Mouse (Mus musculus): ENCODE data around the gene Clk3. TPM values are rescaled to one million over a fixed set of nuclear protein-coding genes. Genes with fewer than 3 reads are reported as not detected.

Clk3 gene
- polyA plus RNA-seq, 1 experiment from 2014 or later, result 90.0 TPM

DNA sequence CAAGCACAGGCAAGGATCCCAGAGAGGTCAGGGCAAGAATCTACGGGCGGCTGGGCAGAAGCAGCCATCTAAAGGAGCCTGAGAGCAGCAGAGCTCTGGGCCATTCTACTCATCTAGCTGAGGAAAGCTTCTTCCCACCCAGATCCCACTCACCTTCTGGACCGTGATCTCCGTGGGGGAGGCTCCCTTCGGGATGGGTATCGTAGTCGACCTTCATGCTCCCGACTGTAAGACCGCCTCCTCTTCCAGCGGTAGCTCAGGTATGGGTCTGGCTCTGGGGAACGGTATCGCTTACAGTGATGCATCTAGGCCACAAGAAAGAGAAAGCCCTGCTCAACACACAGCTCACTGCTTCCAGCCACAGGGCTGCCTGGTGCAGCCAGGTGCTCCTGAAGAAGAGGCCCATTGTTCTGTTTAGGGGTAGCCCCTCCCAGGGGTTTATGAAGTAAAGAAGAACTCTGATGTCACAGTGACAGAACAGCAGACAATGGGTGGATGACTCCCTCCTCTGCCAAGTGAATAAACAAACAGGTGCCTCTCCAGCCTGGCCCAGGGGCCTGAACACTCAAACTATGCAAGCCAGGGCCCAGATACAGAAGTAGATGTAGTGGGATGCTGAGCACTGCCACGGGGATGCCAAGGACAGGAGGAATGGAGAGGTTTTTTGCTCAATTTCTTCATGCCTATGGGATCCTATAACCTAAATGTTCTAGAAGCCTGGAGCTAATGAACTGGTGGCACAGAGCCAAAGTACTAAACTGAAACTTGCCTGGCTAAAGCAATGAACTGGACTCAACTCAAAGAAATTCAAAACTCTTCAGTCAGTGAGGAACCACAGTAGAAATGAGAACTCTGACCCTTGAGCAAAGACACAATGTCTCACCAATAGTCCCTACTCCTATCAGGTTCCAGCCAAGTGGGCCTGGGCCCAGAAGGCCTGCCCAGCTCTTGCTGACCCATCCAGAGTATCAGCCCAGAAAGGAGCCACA lies 3.8 kb downstream of the Clk3 start:
- no peaks in the 10 kb centered on the region for H3K27me3 ChIP-seq (ENCODE audit: insufficient read depth, low read length)
- peaks cover 26% of the 10 kb centered on the region for H3K4me1 ChIP-seq (ENCODE audit: insufficient read depth, low read length)
- no peaks in the 10 kb centered on the region for H3K9me3 ChIP-seq (ENCODE audit: low read length)
- no peak overlapping the region for H3K27ac ChIP-seq (ENCODE audit: low read length)
- ATAC-seq (ENCODE audit: low FRiP score, low TSS enrichment), result no peak
- 81% methylated on average over 13 of the region's 13 CpGs for WGBS
- peaks cover 36% of the 10 kb centered on the region for H3K36me3 ChIP-seq (ENCODE audit: insufficient read depth, low read length)
- H3K4me3 ChIP-seq (ENCODE audit: low read length), result no peak overlapping the region
- H3K9ac ChIP-seq (replicated peaks; ENCODE audit: low read length), result 0 out of 2 replicates have a peak overlapping the region, but pooled peaks have one; percentile 7
- H3K4me2 ChIP-seq (replicated peaks; ENCODE audit: low read depth, low read length), result no peak overlapping the region

DNA sequence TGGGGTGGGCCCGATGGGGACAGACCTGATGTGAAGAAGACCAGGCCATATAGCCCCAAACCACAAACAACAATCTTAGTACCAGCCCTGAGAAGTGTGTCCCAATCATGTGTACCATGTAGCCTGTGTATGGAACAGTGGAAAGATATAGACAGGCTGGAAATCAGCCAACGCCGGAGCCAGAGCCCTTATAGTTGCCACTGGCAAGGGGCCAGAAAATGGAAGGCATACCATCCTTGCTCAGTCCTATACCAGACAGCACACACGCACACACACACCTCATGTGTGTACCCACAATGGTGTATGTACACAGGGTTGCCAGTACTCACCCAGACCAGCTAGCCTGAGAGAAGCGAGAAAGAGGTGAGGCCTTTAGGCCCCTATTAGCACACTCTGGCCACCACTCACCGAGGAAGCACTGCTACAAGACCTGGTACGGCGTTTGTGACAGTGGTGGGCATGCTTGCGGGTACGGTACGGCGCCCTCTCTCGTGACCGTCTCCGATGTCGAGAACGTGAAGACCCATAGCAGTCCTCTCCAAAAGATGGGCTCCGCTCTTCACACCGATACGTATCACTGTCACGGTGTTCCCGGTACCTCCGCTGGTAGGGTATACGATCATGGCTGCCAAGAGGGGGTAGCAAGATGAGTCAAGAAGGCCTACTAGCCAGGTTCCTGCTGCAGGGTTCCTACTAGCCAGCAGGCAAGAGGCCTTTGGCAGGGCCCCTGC lies 5.1 kb downstream of the Clk3 start:
- H3K27ac ChIP-seq (ENCODE audit: low read length), result no peak overlapping the region
- no peaks in the 10 kb centered on the region for H3K27me3 ChIP-seq (ENCODE audit: insufficient read depth, low read length)
- peaks cover 46% of the 10 kb centered on the region for H3K36me3 ChIP-seq (ENCODE audit: insufficient read depth, low read length)
- no peak overlapping the region for H3K4me3 ChIP-seq (ENCODE audit: low read length)
- ATAC-seq (ENCODE audit: low FRiP score, low TSS enrichment), result no peak
- H3K9ac ChIP-seq (replicated peaks; ENCODE audit: low read length), result no peak overlapping the region
- 93% methylated on average over 24 of the region's 24 CpGs for WGBS
- H3K4me2 ChIP-seq (replicated peaks; ENCODE audit: low read depth, low read length), result no peak overlapping the region
- H3K9me3 ChIP-seq (ENCODE audit: low read length), result no peaks in the 10 kb centered on the region
- H3K4me1 ChIP-seq (ENCODE audit: insufficient read depth, low read length), result peaks cover 26% of the 10 kb centered on the region

DNA sequence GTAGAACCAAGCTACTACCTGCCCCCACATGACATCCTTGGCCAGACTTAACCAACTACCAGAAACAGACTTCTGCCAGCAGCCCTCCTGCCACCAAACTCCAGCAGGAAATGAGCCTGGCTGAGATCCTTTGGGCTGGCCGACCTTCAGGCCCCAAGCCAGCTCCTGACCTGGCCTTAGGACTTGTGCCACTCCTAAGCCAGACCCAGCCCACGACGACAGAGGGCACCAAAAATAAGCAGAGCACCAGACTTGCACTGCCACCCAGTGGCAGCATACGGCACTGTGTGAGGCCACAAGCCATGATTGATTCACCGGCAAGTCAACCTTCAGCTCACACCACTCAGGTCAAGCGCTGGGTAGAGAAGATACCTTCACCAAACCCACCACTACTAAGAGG lies 6.4 kb downstream of the Clk3 start:
- peaks cover 58% of the 10 kb centered on the region for H3K36me3 ChIP-seq (ENCODE audit: insufficient read depth, low read length)
- no peak overlapping the region for H3K4me3 ChIP-seq (ENCODE audit: low read length)
- no peak for ATAC-seq (ENCODE audit: low FRiP score, low TSS enrichment)
- no peak overlapping the region for H3K4me2 ChIP-seq (replicated peaks; ENCODE audit: low read depth, low read length)
- H3K27me3 ChIP-seq (ENCODE audit: insufficient read depth, low read length), result no peaks in the 10 kb centered on the region
- WGBS, result 26% methylated on average over 6 of the region's 6 CpGs
- H3K9me3 ChIP-seq (ENCODE audit: low read length), result no peaks in the 10 kb centered on the region
- H3K27ac ChIP-seq (ENCODE audit: low read length), result no peak overlapping the region
- H3K9ac ChIP-seq (replicated peaks; ENCODE audit: low read length), result no peak overlapping the region
- peaks cover 26% of the 10 kb centered on the region for H3K4me1 ChIP-seq (ENCODE audit: insufficient read depth, low read length)

DNA sequence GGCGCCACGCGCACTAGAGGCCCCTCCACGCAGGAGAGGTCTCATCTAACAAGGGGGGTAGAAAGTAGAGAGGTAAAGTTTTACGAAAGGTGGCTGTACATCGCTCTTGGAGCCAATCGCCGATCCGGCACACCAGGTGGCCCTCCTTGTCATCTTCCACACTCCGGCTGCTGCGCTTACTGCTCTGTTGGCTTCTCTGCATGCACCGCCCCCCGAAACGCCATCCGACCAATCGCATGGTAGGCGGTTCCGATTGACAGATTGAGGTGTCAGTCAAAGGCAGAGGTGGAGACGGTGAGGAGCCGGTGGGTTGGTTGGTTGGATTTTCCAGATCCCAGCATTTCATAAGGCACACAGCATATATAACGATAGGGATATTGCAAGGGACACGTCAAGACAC lies 7.1 kb downstream of the Clk3 start:
- peaks cover 66% of the 10 kb centered on the region for H3K36me3 ChIP-seq (ENCODE audit: insufficient read depth, low read length)
- 90% methylated on average over 22 of the region's 22 CpGs for WGBS
- no peak overlapping the region for H3K4me2 ChIP-seq (replicated peaks; ENCODE audit: low read depth, low read length)
- H3K9me3 ChIP-seq (ENCODE audit: low read length), result no peaks in the 10 kb centered on the region
- H3K4me1 ChIP-seq (ENCODE audit: insufficient read depth, low read length), result peaks cover 20% of the 10 kb centered on the region
- no peak for ATAC-seq (ENCODE audit: low FRiP score, low TSS enrichment)
- H3K4me3 ChIP-seq (ENCODE audit: low read length), result no peak overlapping the region
- no peak overlapping the region for H3K27ac ChIP-seq (ENCODE audit: low read length)
- no peak overlapping the region for H3K9ac ChIP-seq (replicated peaks; ENCODE audit: low read length)
- no peaks in the 10 kb centered on the region for H3K27me3 ChIP-seq (ENCODE audit: insufficient read depth, low read length)

DNA sequence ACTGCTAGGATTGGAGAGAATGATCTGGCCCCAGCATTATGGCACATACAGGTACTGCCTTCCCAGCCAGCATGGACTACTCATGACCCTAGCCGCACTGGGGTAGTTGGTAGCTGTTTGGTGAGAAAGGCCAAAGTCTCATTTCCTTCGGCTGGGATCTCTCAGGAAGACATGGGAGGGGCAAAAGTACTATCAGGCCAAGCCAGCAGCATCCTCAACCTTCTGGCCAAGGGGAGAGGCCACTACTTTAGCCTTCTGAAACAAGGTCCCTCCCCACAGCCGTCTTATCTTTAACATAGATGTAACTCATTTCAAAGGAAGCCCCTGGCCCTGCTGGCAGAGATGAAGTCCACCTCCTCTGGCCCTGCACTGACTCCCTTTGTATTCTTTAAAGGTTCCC lies 8.1 kb downstream of the Clk3 start:
- no peaks in the 10 kb centered on the region for H3K27me3 ChIP-seq (ENCODE audit: insufficient read depth, low read length)
- ATAC-seq (ENCODE audit: low FRiP score, low TSS enrichment), result no peak
- WGBS, result 72% methylated on average over 3 of the region's 3 CpGs

DNA sequence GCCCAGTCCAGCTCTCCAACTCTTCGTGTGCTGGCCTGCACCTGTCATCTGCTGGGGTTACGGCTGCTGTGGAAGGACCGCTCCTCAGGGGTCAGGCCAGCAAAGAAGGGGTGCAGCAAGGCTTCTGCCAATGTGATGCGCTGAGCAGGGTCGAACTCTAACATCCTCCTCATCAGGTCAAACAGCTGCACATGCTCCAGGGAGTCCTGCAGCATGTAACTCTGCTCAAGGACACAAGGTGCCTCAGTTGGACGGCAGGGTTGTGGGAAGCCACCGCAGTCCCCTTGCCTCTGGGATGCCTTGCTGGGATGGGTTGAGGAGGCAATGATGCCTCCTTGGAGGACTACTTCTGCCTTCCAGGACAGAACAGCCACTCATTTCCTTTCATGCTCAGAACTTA lies 14.8 kb downstream of the Clk3 start:
- Histone ChIP-seq H3K4me2 (replicated peaks; ENCODE audit: low read depth, low read length) (no peak overlapping the region), H3K27me3 (ENCODE audit: insufficient read depth, low read length) (no peaks in the 10 kb centered on the region), H3K4me3 (ENCODE audit: low read length) (no peak overlapping the region), H3K27ac (ENCODE audit: low read length) (no peak overlapping the region), H3K9ac (replicated peaks; ENCODE audit: low read length) (no peak overlapping the region), H3K9me3 (ENCODE audit: low read length) (no peaks in the 10 kb centered on the region), H3K4me1 (ENCODE audit: insufficient read depth, low read length) (no peaks in the 10 kb centered on the region), H3K36me3 (ENCODE audit: insufficient read depth, low read length) (peaks cover 96% of the 10 kb centered on the region)
- WGBS, result 87% methylated on average over 7 of the region's 7 CpGs
- ATAC-seq (ENCODE audit: low FRiP score, low TSS enrichment), result no peak

More for the DNA sequence above, 8.1 kb downstream of the Clk3 start:
- Histone ChIP-seq H3K9ac (replicated peaks; ENCODE audit: low read length) (no peak overlapping the region), H3K9me3 (ENCODE audit: low read length) (no peaks in the 10 kb centered on the region), H3K27ac (ENCODE audit: low read length) (no peak overlapping the region), H3K4me2 (replicated peaks; ENCODE audit: low read depth, low read length) (no peak overlapping the region), H3K36me3 (ENCODE audit: insufficient read depth, low read length) (peaks cover 75% of the 10 kb centered on the region), H3K4me3 (ENCODE audit: low read length) (no peak overlapping the region), H3K4me1 (ENCODE audit: insufficient read depth, low read length) (peaks cover 10% of the 10 kb centered on the region)

DNA sequence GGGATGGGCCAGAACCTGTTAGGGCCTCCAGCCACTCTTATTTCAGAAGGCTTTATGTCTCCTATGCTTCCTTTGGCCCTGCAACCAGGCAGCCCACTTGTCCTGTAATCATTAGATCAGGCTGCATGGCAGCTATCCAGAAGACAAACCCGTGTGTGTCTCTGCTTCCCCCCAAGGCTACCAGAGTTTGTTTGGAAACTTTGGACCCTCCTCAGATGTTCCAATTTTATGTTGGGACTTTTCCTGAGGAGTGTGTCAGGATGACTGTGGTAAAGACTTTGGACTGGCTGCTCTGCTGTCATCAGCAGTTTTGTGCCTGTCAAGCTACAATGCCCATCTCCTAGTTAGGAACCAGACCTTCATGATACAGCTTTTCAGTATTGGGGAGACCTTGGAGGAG lies 16.8 kb downstream of the Clk3 start:
- Histone ChIP-seq H3K4me1 (ENCODE audit: insufficient read depth, low read length) (no peaks in the 10 kb centered on the region), H3K36me3 (ENCODE audit: insufficient read depth, low read length) (peaks cover 86% of the 10 kb centered on the region), H3K9me3 (ENCODE audit: low read length) (no peaks in the 10 kb centered on the region), H3K4me3 (ENCODE audit: low read length) (no peak overlapping the region), H3K4me2 (replicated peaks; ENCODE audit: low read depth, low read length) (no peak overlapping the region), H3K9ac (replicated peaks; ENCODE audit: low read length) (no peak overlapping the region), H3K27me3 (ENCODE audit: insufficient read depth, low read length) (no peaks in the 10 kb centered on the region), H3K27ac (ENCODE audit: low read length) (no peak overlapping the region)
- no peak for ATAC-seq (ENCODE audit: low FRiP score, low TSS enrichment)
- WGBS, result 62% methylated on average over 1 of the region's 1 CpGs

DNA sequence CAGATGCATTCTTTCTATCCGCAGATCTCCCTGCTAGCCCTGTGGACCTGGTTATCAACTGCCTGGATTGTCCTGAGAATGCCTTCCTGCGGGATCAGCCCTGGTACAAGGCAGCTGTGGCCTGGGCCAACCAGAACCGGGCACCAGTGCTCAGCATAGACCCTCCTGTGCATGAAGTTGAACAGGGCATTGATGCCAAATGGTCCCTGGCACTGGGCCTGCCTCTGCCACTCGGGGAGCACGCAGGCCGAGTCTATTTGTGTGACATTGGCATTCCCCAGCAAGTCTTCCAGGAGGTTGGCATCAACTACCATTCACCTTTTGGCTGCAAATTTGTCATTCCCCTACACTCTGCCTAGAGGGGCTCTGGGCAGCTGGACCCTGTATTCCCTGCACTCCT lies 17.5 kb downstream of the Clk3 start:
- Histone ChIP-seq H3K4me3 (ENCODE audit: low read length) (no peak overlapping the region), H3K9me3 (ENCODE audit: low read length) (no peaks in the 10 kb centered on the region), H3K27ac (ENCODE audit: low read length) (no peak overlapping the region), H3K9ac (replicated peaks; ENCODE audit: low read length) (no peak overlapping the region), H3K4me1 (ENCODE audit: insufficient read depth, low read length) (no peaks in the 10 kb centered on the region), H3K36me3 (ENCODE audit: insufficient read depth, low read length) (peaks cover 79% of the 10 kb centered on the region), H3K27me3 (ENCODE audit: insufficient read depth, low read length) (no peaks in the 10 kb centered on the region), H3K4me2 (replicated peaks; ENCODE audit: low read depth, low read length) (no peak overlapping the region)
- no peak for ATAC-seq (ENCODE audit: low FRiP score, low TSS enrichment)
- WGBS, result 91% methylated on average over 6 of the region's 6 CpGs

DNA sequence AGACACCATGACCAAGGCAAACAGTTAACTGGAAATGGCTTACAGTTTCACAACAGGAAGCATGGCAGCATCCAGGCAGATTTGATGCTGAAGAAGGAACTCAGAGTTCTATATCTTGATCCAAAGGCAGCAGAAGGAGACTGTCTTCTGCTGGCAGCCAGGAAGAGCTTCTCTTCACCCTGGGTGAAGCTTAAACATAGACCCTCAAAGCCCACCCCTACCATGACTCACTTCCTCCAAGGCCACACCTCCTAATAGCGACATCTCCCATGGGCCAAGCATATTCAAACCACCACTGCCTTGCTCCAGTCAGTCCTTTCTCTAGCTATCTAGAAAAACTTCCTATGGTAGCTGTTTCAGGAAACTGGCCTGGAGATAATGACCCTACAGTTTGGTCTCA lies 18.6 kb downstream of the Clk3 start:
- H3K4me1 ChIP-seq (ENCODE audit: insufficient read depth, low read length), result no peaks in the 10 kb centered on the region
- H3K4me2 ChIP-seq (replicated peaks; ENCODE audit: low read depth, low read length), result no peak overlapping the region
- H3K27ac ChIP-seq (ENCODE audit: low read length), result no peak overlapping the region
- no peak for ATAC-seq (ENCODE audit: low FRiP score, low TSS enrichment)
- H3K9me3 ChIP-seq (ENCODE audit: low read length), result no peaks in the 10 kb centered on the region
- 78% methylated on average over 1 of the region's 1 CpGs for WGBS
- peaks cover 69% of the 10 kb centered on the region for H3K36me3 ChIP-seq (ENCODE audit: insufficient read depth, low read length)
- no peak overlapping the region for H3K9ac ChIP-seq (replicated peaks; ENCODE audit: low read length)
- H3K4me3 ChIP-seq (ENCODE audit: low read length), result no peak overlapping the region
- H3K27me3 ChIP-seq (ENCODE audit: insufficient read depth, low read length), result no peaks in the 10 kb centered on the region
